Mouse (Mus musculus) liver, embryonic 15.5 days (tissue): Measurements from ENCODE around the gene Enkur. TPM values are rescaled to one million over a fixed set of nuclear protein-coding genes. Genes with fewer than 3 reads are reported as not detected.

Experiments used
- ATAC-seq: fragments of 200-750 bp; cut with Nextera tagmentation; 2 replicates; pipeline ENCODE4 v1.8.0; 2017; ENCODE audit warnings: moderate number of reproducible peaks, mild to moderate bottlenecking, moderate library complexity; ENCODE audit not compliant: insufficient read depth
- H3K27ac ChIP-seq: fragments of 300-500 bp; sonication (generic); replicated peaks from 2 replicates; pipeline ENCODE4 v1.5.1; 2015; ENCODE audit warnings: mild to moderate bottlenecking, inconsistent platforms
- H3K27me3 ChIP-seq: fragments of 300-500 bp; sonication (generic); 2 replicates; pipeline ENCODE4 v1.6.1; 2015; ENCODE audit warnings: mild to moderate bottlenecking, inconsistent platforms
- H3K36me3 ChIP-seq: fragments of 300-500 bp; sonication (generic); replicated peaks from 2 replicates; pipeline ENCODE4 v1.6.1; 2015; ENCODE audit warnings: moderate library complexity, mild to moderate bottlenecking, inconsistent platforms
- H3K4me1 ChIP-seq: fragments of 300-500 bp; sonication (generic); replicated peaks from 2 replicates; pipeline ENCODE4 v1.6.1; 2015; ENCODE audit warnings: inconsistent platforms
- H3K4me2 ChIP-seq: fragments of 300-500 bp; sonication (generic); 2 replicates; pipeline ENCODE4 v1.6.1; 2015; ENCODE audit warnings: moderate library complexity, mild to moderate bottlenecking, inconsistent platforms
- H3K4me3 ChIP-seq: fragments of 300-500 bp; sonication (generic); replicated peaks from 2 replicates; pipeline ENCODE4 v1.5.1; 2015; ENCODE audit warnings: mild to moderate bottlenecking, inconsistent platforms
- H3K9ac ChIP-seq: fragments of 300-500 bp; sonication (generic); 2 replicates; pipeline ENCODE4 v1.6.1; 2015; ENCODE audit warnings: moderate library complexity, mild to moderate bottlenecking, inconsistent platforms
- H3K9me3 ChIP-seq: fragments of 300-500 bp; sonication (generic); replicated peaks from 2 replicates; pipeline ENCODE4 v1.6.1; 2016; ENCODE audit warnings: inconsistent platforms
- WGBS: fragments of 180-500 bp; shearing (Covaris S2); methylation state at CpG from one replicate; pipeline ENCODE4 v1.1.7; 2015; ENCODE audit warnings: mixed read lengths; ENCODE audit not compliant: insufficient replicate concordance; 5-methylcytosine and 5-hydroxymethylcytosine counted together
- polyA plus RNA-seq: library from polyadenylated mRNA; unstranded; fragments of >200 nt; fragmentation: Nextera tagmentation; extraction: Ambion mirVana; gene quantifications from 2 replicates; pipeline ENCODE4 v1.2.1, GENCODE M21; 2015

Gene Enkur
- polyA plus RNA-seq, 1 experiment from 2014 or later = not detected

- no peak overlapping the region for H3K4me3 ChIP-seq
- WGBS = 43% methylated on average over 9 of the region's 9 CpGs
- no peak for ATAC-seq
These were observed 17.6 kb upstream of the Enkur start for GRCm38 (mm10) chr2:21222453-21223384.

GRCm38 (mm10) chr2:21215284-21215683 is 10.1 kb upstream of the Enkur start:
- no peak overlapping the region for H3K4me3 ChIP-seq
- no peak overlapping the region for H3K27ac ChIP-seq
- H3K36me3 ChIP-seq = no peaks in the 10 kb centered on the region
- no peak overlapping the region for H3K9ac ChIP-seq
- ATAC-seq = no peak
- no peaks in the 10 kb centered on the region for H3K27me3 ChIP-seq
- no peaks in the 10 kb centered on the region for H3K4me1 ChIP-seq
- WGBS = 64% methylated on average over 2 of the region's 2 CpGs
- no peaks in the 10 kb centered on the region for H3K9me3 ChIP-seq
- no peak overlapping the region for H3K4me2 ChIP-seq

More at GRCm38 (mm10) chr2:21222453-21223384, 17.6 kb upstream of the Enkur start:
- H3K27me3 ChIP-seq = no peaks in the 10 kb centered on the region
- no peak overlapping the region for H3K27ac ChIP-seq
- H3K36me3 ChIP-seq = no peaks in the 10 kb centered on the region
- H3K9ac ChIP-seq = no peak overlapping the region
- no peak overlapping the region for H3K4me2 ChIP-seq
- no peaks in the 10 kb centered on the region for H3K4me1 ChIP-seq
- H3K9me3 ChIP-seq = no peaks in the 10 kb centered on the region

- no peaks in the 10 kb centered on the region for H3K36me3 ChIP-seq
- H3K9me3 ChIP-seq = no peaks in the 10 kb centered on the region
- no peak for ATAC-seq
- H3K9ac ChIP-seq = no peak overlapping the region
- no peaks in the 10 kb centered on the region for H3K4me1 ChIP-seq
- no peak overlapping the region for H3K4me2 ChIP-seq
- no peaks in the 10 kb centered on the region for H3K27me3 ChIP-seq
- H3K4me3 ChIP-seq = no peak overlapping the region
- no peak overlapping the region for H3K27ac ChIP-seq
These were observed 9.2 kb upstream of the Enkur start for GRCm38 (mm10) chr2:21214322-21214721.

GRCm38 (mm10) chr2:21211361-21211760 is 6.2 kb upstream of the Enkur start:
- no peak for ATAC-seq
- Histone ChIP-seq H3K4me3 (no peak overlapping the region), H3K36me3 (no peaks in the 10 kb centered on the region), H3K4me1 (no peaks in the 10 kb centered on the region), H3K4me2 (no peak overlapping the region), H3K9ac (no peak overlapping the region), H3K9me3 (no peaks in the 10 kb centered on the region), H3K27ac (no peak overlapping the region), H3K27me3 (no peaks in the 10 kb centered on the region)
- WGBS = 66% methylated on average over 6 of the region's 6 CpGs

- Histone ChIP-seq H3K4me1 (peaks cover 14% of the 10 kb centered on the region), H3K4me3 (peak overlapping the region; percentile 70), H3K9me3 (no peaks in the 10 kb centered on the region), H3K27ac (no peak overlapping the region), H3K4me2 (peak overlapping the region; percentile 89), H3K9ac (peak overlapping the region; percentile 61), H3K36me3 (no peaks in the 10 kb centered on the region), H3K27me3 (no peaks in the 10 kb centered on the region)
- ATAC-seq = no peak
- WGBS = 33% methylated on average over 6 of the region's 6 CpGs
These were observed 1.1 kb upstream of the Enkur start for GRCm38 (mm10) chr2:21206278-21206677.

- H3K9me3 ChIP-seq = no peaks in the 10 kb centered on the region
- H3K4me1 ChIP-seq = peaks cover 14% of the 10 kb centered on the region
- 0 out of 2 replicates have a peak overlapping the region, but pooled peaks have one; percentile 45 for H3K27ac ChIP-seq
- H3K9ac ChIP-seq = peak overlapping the region; percentile 61
- H3K4me2 ChIP-seq = peak overlapping the region; percentile 89
- ATAC-seq = peak; percentile 88
- H3K4me3 ChIP-seq = peak overlapping the region; percentile 70
- no peaks in the 10 kb centered on the region for H3K27me3 ChIP-seq
- WGBS = 1% methylated on average over 19 of the region's 19 CpGs
- H3K36me3 ChIP-seq = no peaks in the 10 kb centered on the region
These were observed 630 bp upstream of the Enkur start for GRCm38 (mm10) chr2:21205831-21206159.

GRCm38 (mm10) chr2:21202754-21203153 is 2.4 kb downstream of the Enkur start:
- Histone ChIP-seq H3K9ac (no peak overlapping the region), H3K36me3 (no peaks in the 10 kb centered on the region), H3K4me1 (peaks cover 14% of the 10 kb centered on the region), H3K4me3 (no peak overlapping the region), H3K27me3 (no peaks in the 10 kb centered on the region), H3K9me3 (no peaks in the 10 kb centered on the region), H3K27ac (no peak overlapping the region), H3K4me2 (no peak overlapping the region)
- ATAC-seq = no peak
- WGBS = 41% methylated on average over 2 of the region's 2 CpGs

GRCm38 (mm10) chr2:21199051-21199450 is 6.1 kb downstream of the Enkur start:
- Histone ChIP-seq H3K4me3 (no peak overlapping the region), H3K27me3 (no peaks in the 10 kb centered on the region), H3K9ac (no peak overlapping the region), H3K4me2 (no peak overlapping the region), H3K36me3 (no peaks in the 10 kb centered on the region), H3K27ac (no peak overlapping the region), H3K9me3 (no peaks in the 10 kb centered on the region), H3K4me1 (no peaks in the 10 kb centered on the region)
- no peak for ATAC-seq
- WGBS = 42% methylated on average over 3 of the region's 3 CpGs

GRCm38 (mm10) chr2:21195233-21195632 is 9.9 kb downstream of the Enkur start:
- H3K9me3 ChIP-seq = no peaks in the 10 kb centered on the region
- no peak for ATAC-seq
- H3K4me1 ChIP-seq = no peaks in the 10 kb centered on the region
- H3K4me3 ChIP-seq = no peak overlapping the region
- H3K4me2 ChIP-seq = no peak overlapping the region
- H3K27me3 ChIP-seq = no peaks in the 10 kb centered on the region
- H3K36me3 ChIP-seq = no peaks in the 10 kb centered on the region
- no peak overlapping the region for H3K9ac ChIP-seq
- WGBS = 68% methylated on average over 5 of the region's 5 CpGs
- no peak overlapping the region for H3K27ac ChIP-seq

- H3K9me3 ChIP-seq = no peaks in the 10 kb centered on the region
- H3K4me1 ChIP-seq = no peaks in the 10 kb centered on the region
- no peak overlapping the region for H3K27ac ChIP-seq
- 11% methylated on average over 1 of the region's 1 CpGs for WGBS
- H3K36me3 ChIP-seq = no peaks in the 10 kb centered on the region
- H3K9ac ChIP-seq = no peak overlapping the region
- ATAC-seq = no peak
- no peak overlapping the region for H3K4me2 ChIP-seq
- H3K27me3 ChIP-seq = no peaks in the 10 kb centered on the region
- no peak overlapping the region for H3K4me3 ChIP-seq
These were observed 13.9 kb downstream of the Enkur start for GRCm38 (mm10) chr2:21191232-21191631.

GRCm38 (mm10) chr2:21188610-21189009 is 16.6 kb downstream of the Enkur start:
- Histone ChIP-seq H3K27ac (no peak overlapping the region), H3K36me3 (no peaks in the 10 kb centered on the region), H3K4me2 (no peak overlapping the region), H3K9me3 (no peaks in the 10 kb centered on the region), H3K4me1 (no peaks in the 10 kb centered on the region), H3K9ac (no peak overlapping the region), H3K27me3 (no peaks in the 10 kb centered on the region), H3K4me3 (no peak overlapping the region)
- no peak for ATAC-seq
- 60% methylated on average over 4 of the region's 4 CpGs for WGBS

- Histone ChIP-seq H3K27ac (no peak overlapping the region), H3K9ac (no peak overlapping the region), H3K27me3 (no peaks in the 10 kb centered on the region), H3K4me1 (no peaks in the 10 kb centered on the region), H3K4me2 (no peak overlapping the region), H3K9me3 (no peaks in the 10 kb centered on the region), H3K4me3 (no peak overlapping the region), H3K36me3 (no peaks in the 10 kb centered on the region)
- ATAC-seq = no peak
- WGBS = 37% methylated on average over 7 of the region's 7 CpGs
These were observed 17.6 kb downstream of the Enkur start for GRCm38 (mm10) chr2:21187576-21187975.
